In the genomic region with DNA sequence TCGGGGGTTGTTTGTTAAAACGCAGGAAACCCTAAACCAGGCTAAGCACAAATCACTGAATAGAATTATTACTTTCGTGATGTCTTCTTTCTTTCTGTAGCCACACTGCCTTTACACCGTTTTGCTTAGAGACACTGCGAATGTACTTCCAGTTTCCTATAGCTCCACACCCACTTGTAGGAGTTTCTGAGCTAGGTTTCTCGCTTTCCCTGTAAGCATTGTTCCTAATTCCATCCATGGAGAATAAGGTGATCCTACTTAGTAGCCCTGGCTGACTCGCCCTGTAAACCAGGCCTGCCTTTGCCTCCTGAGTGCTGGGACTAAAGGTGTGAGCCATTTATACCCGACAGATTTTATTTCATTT, we compare ENCODE assay signal across 9 mouse cellular contexts. TPM values are rescaled to one million over a fixed set of nuclear protein-coding genes. Genes with fewer than 3 reads are reported as not detected.
DNase-seq lines count a peak whose midpoint lies in the region; ATAC-seq and TF ChIP-seq lines count a peak whose summit lies in the region.
"Had no signal": no experiment of that assay in that cellular context is flagged by ENCODE, and none has a peak within 500 bp of the region (broad histone marks: within the 10 kb centered on the region; RNA-seq: fewer than 3 reads in every experiment).

No protein-coding gene starts in this region.

- peak; percentile 30 for ATAC-seq in forebrain, embryonic 14.5 days
- ATAC-seq in liver, embryonic 14.5 days (ENCODE audit: insufficient read depth) = peak; percentile 21

- no peak for TF ChIP-seq RAD21 in CH12.LX (IDR thresholded peaks at IDR 0.05; ENCODE audit: low read depth, low read length)

- no peak overlapping the region; the same call in 1 of the 2 replicates for H3K9ac ChIP-seq in heart, adult 2 months (ENCODE audit: low read depth, low read length)
- no peak overlapping the region; the same call in 1 of the 2 replicates for H3K9ac ChIP-seq in CH12.LX (ENCODE audit: insufficient read depth, low read depth)
- H3K9ac ChIP-seq in forebrain, embryonic 14.5 days (ENCODE audit: low read length) = no peak overlapping the region
- H3K9ac ChIP-seq in liver, embryonic 14.5 days (replicated peaks) = no peak overlapping the region

- no peak for DNase-seq in heart, adult 2 months
- no peak for DNase-seq in heart, postnatal 14 days
- no peak for DNase-seq in CH12.LX (ENCODE audit: extremely low read depth)
- DNase-seq in forebrain, embryonic 14.5 days (ENCODE audit: low spot score) = no peak
- DNase-seq in liver, embryonic 14.5 days (ENCODE audit: low read depth in 3 of 3, low spot score in 3 of 3) = no peak
- no peak for DNase-seq in adrenal gland, adult 18-20 months (ENCODE audit: low spot score in 2 of 2)
- DNase-seq in adrenal gland, postnatal 36 days = no peak
- DNase-seq in right cerebral cortex, adult 18-20 months = no peak

- dilution Hi-C loops in CH12.LX (cut with MboI; ENCODE audit: extremely low pct_ligation_motif_present, extremely low pct_unique_long_range_greater_than_20kb, low sequenced_read_pairs) = no loop called here

- H3K4me2 ChIP-seq in CH12.LX (ENCODE audit: insufficient read depth, low read depth, poor library complexity, severe bottlenecking) = peak overlapping the region; percentile 68
- peak overlapping the region; percentile 49 for H3K4me2 ChIP-seq in forebrain, embryonic 14.5 days (ENCODE audit: low read length)
- peak overlapping the region; percentile 73 for H3K4me2 ChIP-seq in liver, embryonic 14.5 days (ENCODE audit: low read depth)

- no peak for TF ChIP-seq CTCF in heart, adult 2 months (IDR thresholded peaks at IDR 0.05)
- TF ChIP-seq CTCF in CH12.LX (conservative IDR thresholded peaks at IDR 0.05 in 1 of 2, IDR thresholded peaks at IDR 0.05 in 1 of 2; ENCODE audit: low read depth in 2 of 2, low read length in 2 of 2) = no peak
- no peak for TF ChIP-seq CTCF in liver, embryonic 14.5 days (IDR thresholded peaks at IDR 0.05; ENCODE audit: low read depth)

- intact Hi-C loops in heart, adult 2 months (cut with DNase I) = no loop called here
- intact Hi-C loops in heart, postnatal 14 days (cut with DNase I) = no loop called here

- WGBS in heart, adult 2 months = 23% methylated on average over 8 of the region's 8 CpGs
- 32% methylated on average over 8 of the region's 8 CpGs for WGBS in forebrain, embryonic 14.5 days
- 22% methylated on average over 8 of the region's 8 CpGs for WGBS in liver, embryonic 14.5 days (ENCODE audit: insufficient replicate concordance)

- H3K27me3 ChIP-seq in heart, adult 2 months (ENCODE audit: control insufficient read depth, insufficient read depth, low read length) = no peaks in the 10 kb centered on the region
- H3K27me3 ChIP-seq in CH12.LX (replicated peaks) = no peaks in the 10 kb centered on the region
- H3K27me3 ChIP-seq in forebrain, embryonic 14.5 days (replicated peaks; ENCODE audit: control insufficient read depth, insufficient read depth, low read length) = no peaks in the 10 kb centered on the region
- H3K27me3 ChIP-seq in liver, embryonic 14.5 days (ENCODE audit: control insufficient read depth, insufficient read depth, low read length) = no peaks in the 10 kb centered on the region

- no peaks in the 10 kb centered on the region for H3K36me3 ChIP-seq in heart, adult 2 months (ENCODE audit: control insufficient read depth, insufficient read depth, low read length)
- no peaks in the 10 kb centered on the region for H3K36me3 ChIP-seq in CH12.LX (replicated peaks in 1 of 2; ENCODE audit: control insufficient read depth in 1 of 2, insufficient read depth in 1 of 2, low read length in 1 of 2)
- H3K36me3 ChIP-seq in forebrain, embryonic 14.5 days (ENCODE audit: control insufficient read depth, insufficient read depth, low read length) = no peaks in the 10 kb centered on the region
- no peaks in the 10 kb centered on the region for H3K36me3 ChIP-seq in liver, embryonic 14.5 days (replicated peaks; ENCODE audit: control insufficient read depth, insufficient read depth, low read depth)

- TF ChIP-seq EP300 in heart, adult 2 months (IDR thresholded peaks at IDR 0.05; ENCODE audit: insufficient read depth, low read depth, low read length) = no peak
- no peak for TF ChIP-seq EP300 in CH12.LX (IDR thresholded peaks at IDR 0.05; ENCODE audit: low read length)
- no peak for TF ChIP-seq EP300 in liver, embryonic 14.5 days (IDR thresholded peaks at IDR 0.05; ENCODE audit: low read depth)

- peak overlapping the region; percentile 58 for H3K4me3 ChIP-seq in heart, adult 2 months
- peak overlapping the region in 2 of 3 experiments; percentile 14 to 65 for H3K4me3 ChIP-seq in CH12.LX (replicated peaks in 1 of 3; ENCODE audit: low read depth in 2 of 3, low read length in 2 of 3, poor library complexity in 1 of 3)
- peak overlapping the region; percentile 44 for H3K4me3 ChIP-seq in forebrain, embryonic 14.5 days (ENCODE audit: low read depth, low read length)
- peak overlapping the region; percentile 33 to 67 for H3K4me3 ChIP-seq in liver, embryonic 14.5 days (ENCODE audit: insufficient read depth in 1 of 2, low read depth in 2 of 2, low read length in 2 of 2)

- H3K79me2 ChIP-seq in heart, adult 2 months (replicated peaks; ENCODE audit: control insufficient read depth, insufficient read depth, low read length) = no peaks in the 10 kb centered on the region
- H3K79me2 ChIP-seq in CH12.LX (replicated peaks; ENCODE audit: control insufficient read depth, extremely low read depth, insufficient read depth, poor library complexity, severe bottlenecking) = peaks cover 8% of the 10 kb centered on the region

- no peak for TF ChIP-seq POLR2A in heart, adult 2 months (IDR thresholded peaks at IDR 0.05; ENCODE audit: insufficient read depth, low read depth, low read length)
- no peak for TF ChIP-seq POLR2A in CH12.LX (IDR thresholded peaks at IDR 0.05; ENCODE audit: low read depth, low read length)

- in situ Hi-C loops in CH12.LX (cut with MboI; ENCODE audit: low pct_ligation_motif_present, low pct_unique_long_range_greater_than_20kb, low sequenced_read_pairs) = no loop called here

- H3K4me1 ChIP-seq in heart, adult 2 months (ENCODE audit: control insufficient read depth, insufficient read depth, low read length) = no peaks in the 10 kb centered on the region; the same call in 1 of the 2 replicates
- peaks cover 2 to 7% of the 10 kb centered on the region in 2 experiments; a peak in 2 of 4 replicates for H3K4me1 ChIP-seq in CH12.LX (ENCODE audit: control insufficient read depth in 1 of 2, insufficient read depth in 2 of 2)
- H3K4me1 ChIP-seq in forebrain, embryonic 14.5 days (ENCODE audit: control insufficient read depth, insufficient read depth, low read length) = no peaks in the 10 kb centered on the region
- peaks cover 0 to 6% of the 10 kb centered on the region in 2 experiments; a peak in 1 of 4 replicates for H3K4me1 ChIP-seq in liver, embryonic 14.5 days (replicated peaks; ENCODE audit: control insufficient read depth in 2 of 2, insufficient read depth in 2 of 2, low read length in 1 of 2)

- H3K27ac ChIP-seq in heart, adult 2 months = peak overlapping the region; percentile 72
- no peak overlapping the region for H3K27ac ChIP-seq in CH12.LX (ENCODE audit: insufficient read depth, low read depth)
- no peak overlapping the region for H3K27ac ChIP-seq in forebrain, embryonic 14.5 days (ENCODE audit: low read depth, low read length)
- no peak overlapping the region for H3K27ac ChIP-seq in liver, embryonic 14.5 days

- no peaks in the 10 kb centered on the region for H3K9me3 ChIP-seq in CH12.LX (replicated peaks; ENCODE audit: low read length)
- H3K9me3 ChIP-seq in forebrain, embryonic 14.5 days (replicated peaks; ENCODE audit: control insufficient read depth, low read length) = no peaks in the 10 kb centered on the region
- H3K9me3 ChIP-seq in liver, embryonic 14.5 days (ENCODE audit: control insufficient read depth, low read length) = no peaks in the 10 kb centered on the region

TF ChIP-seq in CH12.LX, 34 proteins besides CTCF, POLR2A, EP300 and RAD21 (continues in another document):
- no peak for TF ChIP-seq MYC (IDR thresholded peaks at IDR 0.05; ENCODE audit: low read depth, low read length)
- no peak for TF ChIP-seq MAZ (IDR thresholded peaks at IDR 0.05; ENCODE audit: low read depth, low read length)
- no peak for TF ChIP-seq IRF4 (IDR thresholded peaks at IDR 0.05; ENCODE audit: low read depth, low read length)
- TF ChIP-seq ETS1 (conservative IDR thresholded peaks at IDR 0.05; ENCODE audit: low read depth, low read length) = no peak
- no peak for TF ChIP-seq PAX5 (IDR thresholded peaks at IDR 0.05; ENCODE audit: low read length)

RNA-seq across cellular contexts. Expression of gene Kantr, which starts 0.4 kb away (rescaled TPM):
- total RNA-seq in heart, adult 2 months (2021) = 1 to 10 TPM; 3.2 to 4.4 TPM
- 3.3 and 5.0 TPM in 2 replicates for polyA plus RNA-seq in heart, adult 2 months (2012; rRNA removed)
- total RNA-seq in heart, postnatal 14 days (2021) = 1 to 10 TPM; 3.2 to 3.8 TPM
- total RNA-seq in CH12.LX (2012; rRNA removed) = 3.1 and 3.5 TPM in 2 replicates
- 0.64 and 0.86 TPM in 2 replicates for total RNA-seq in CH12.LX (2014; rRNA removed)
- polyA plus RNA-seq in CH12.LX (2012; ENCODE audit: insufficient read length, low read depth) = 2.7 and 3.4 TPM in 2 replicates
- polyA plus RNA-seq in forebrain, embryonic 14.5 days (2014; fragmentation: Nextera tagmentation; extraction: Ambion mirVana) = 25.4 and 29.9 TPM in 2 replicates
- 2.1 and 3.1 TPM in 2 replicates for polyA plus RNA-seq in liver, embryonic 14.5 days (2012; rRNA removed)
- polyA plus RNA-seq in liver, embryonic 14.5 days (2014; fragmentation: Nextera tagmentation; extraction: Ambion mirVana) = 2.0 and 2.6 TPM in 2 replicates
- 1 to 10 TPM; 8.9 to 9.1 TPM for total RNA-seq in adrenal gland, adult 18-20 months (2021)
- total RNA-seq in adrenal gland, postnatal 36 days (2021) = 1 to 10 TPM; 8.7 to 9.8 TPM

RNA-seq across cellular contexts. Expression of gene Tspyl2, which starts 14.6 kb away (rescaled TPM):
- 10 to 100 TPM; 13.3 to 13.6 TPM for total RNA-seq in heart, adult 2 months (2021)
- polyA plus RNA-seq in heart, adult 2 months (2012; rRNA removed) = 16.1 and 18.8 TPM in 2 replicates
- total RNA-seq in heart, postnatal 14 days (2021) = 10 to 100 TPM; 11.6 to 12.5 TPM
- total RNA-seq in CH12.LX (2012; rRNA removed) (16.5 and 17.0 TPM in 2 replicates), CH12.LX (2014; rRNA removed) (18.0 and 21.0 TPM in 2 replicates)
- 35.3 and 37.1 TPM in 2 replicates for polyA plus RNA-seq in CH12.LX (2012; ENCODE audit: insufficient read length, low read depth)
- 26.0 and 33.7 TPM in 2 replicates for polyA plus RNA-seq in forebrain, embryonic 14.5 days (2014; fragmentation: Nextera tagmentation; extraction: Ambion mirVana)
- polyA plus RNA-seq in liver, embryonic 14.5 days (2012; rRNA removed) = 6.4 and 10.6 TPM in 2 replicates
- polyA plus RNA-seq in liver, embryonic 14.5 days (2014; fragmentation: Nextera tagmentation; extraction: Ambion mirVana) = 3.1 and 4.1 TPM in 2 replicates
- 10 to 100 TPM; 47.9 to 52.8 TPM for total RNA-seq in adrenal gland, adult 18-20 months (2021)
- 10 to 100 TPM; 43.3 to 53.9 TPM for total RNA-seq in adrenal gland, postnatal 36 days (2021)

RNA-seq across cellular contexts. Expression of gene Gpr173, which starts 40.8 kb away (rescaled TPM):
- total RNA-seq in heart, adult 2 months (2021) = under 1 TPM; 0.42 to 0.96 TPM
- 0.43 and 1.3 TPM in 2 replicates for polyA plus RNA-seq in heart, adult 2 months (2012; rRNA removed)
- 1 to 10 TPM; 1.7 to 2.4 TPM for total RNA-seq in heart, postnatal 14 days (2021)
- total RNA-seq in CH12.LX (2012; rRNA removed) = not detected in 2 replicates
- total RNA-seq in CH12.LX (2014; rRNA removed) = not detected in 2 replicates
- not detected in 2 replicates for polyA plus RNA-seq in CH12.LX (2012; ENCODE audit: insufficient read length, low read depth)
- polyA plus RNA-seq in forebrain, embryonic 14.5 days (2014; fragmentation: Nextera tagmentation; extraction: Ambion mirVana) = 7.3 and 8.7 TPM in 2 replicates
- 0.15 and 0.20 TPM in 2 replicates for polyA plus RNA-seq in liver, embryonic 14.5 days (2012; rRNA removed)
- polyA plus RNA-seq in liver, embryonic 14.5 days (2014; fragmentation: Nextera tagmentation; extraction: Ambion mirVana) = 0.10 and 0.25 TPM in 2 replicates
- total RNA-seq in adrenal gland, adult 18-20 months (2021) = 1 to 10 TPM; 1.1 to 1.5 TPM
- total RNA-seq in adrenal gland, postnatal 36 days (2021) = 1 to 10 TPM; 2.0 TPM
- total RNA-seq: megakaryocyte progenitor cell, adult 5-6 weeks had no signal
